Mouse (Mus musculus) urinary bladder, postnatal 4 days (tissue): ENCODE data around the gene Ift172.
A peak's percentile ranks its signal among the peaks of the same experiment; 100 is the strongest.

Experiments
- DNase-seq, 2 experiments: peaks; one replicate each; pipeline ENCODE4 v3.0.0; 2021 to 2022; ENCODE audit warnings: low spot score in 2 of 2

Gene Ift172

DNA sequence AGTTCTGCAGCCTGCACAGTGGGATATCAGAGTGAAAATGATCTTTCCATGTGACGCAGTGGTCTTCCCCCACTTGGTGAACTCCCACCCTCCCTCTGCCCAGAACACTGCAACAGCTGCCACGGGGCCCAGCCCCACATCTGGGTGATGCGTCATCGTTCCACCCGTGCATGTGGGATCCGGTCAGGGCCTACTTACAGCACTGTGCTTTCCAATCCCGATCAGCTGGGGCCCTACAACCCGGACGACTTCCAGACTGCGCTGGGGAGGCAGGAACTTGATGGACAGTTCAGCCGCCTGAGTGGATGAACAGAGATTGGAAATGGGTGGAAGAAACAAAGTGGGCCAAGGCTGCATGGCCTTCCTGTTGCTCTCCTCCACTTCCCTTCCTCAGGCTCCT lies 33.3 kb downstream of the Ift172 start:
- no peak for DNase-seq

DNA sequence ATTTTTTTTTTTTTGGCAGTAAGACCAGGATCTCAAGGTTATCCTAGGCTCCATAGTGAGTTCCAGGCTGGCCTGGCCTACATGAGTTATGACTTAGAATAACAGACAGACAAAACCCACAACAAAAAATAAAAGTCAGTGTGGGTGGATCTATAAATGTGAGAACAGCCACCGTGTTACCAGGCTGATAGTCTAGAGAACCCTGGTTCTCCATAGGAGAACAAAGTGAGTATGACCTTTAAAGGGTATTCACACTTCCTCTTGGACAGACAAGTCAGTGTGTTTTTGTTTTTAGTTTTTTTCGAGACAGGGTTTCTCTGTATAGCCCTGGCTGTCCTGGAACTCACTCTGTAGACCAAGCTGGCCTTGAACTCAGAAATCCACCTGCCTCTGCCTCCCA lies 34.9 kb downstream of the Ift172 start:
- DNase-seq = no peak

DNA sequence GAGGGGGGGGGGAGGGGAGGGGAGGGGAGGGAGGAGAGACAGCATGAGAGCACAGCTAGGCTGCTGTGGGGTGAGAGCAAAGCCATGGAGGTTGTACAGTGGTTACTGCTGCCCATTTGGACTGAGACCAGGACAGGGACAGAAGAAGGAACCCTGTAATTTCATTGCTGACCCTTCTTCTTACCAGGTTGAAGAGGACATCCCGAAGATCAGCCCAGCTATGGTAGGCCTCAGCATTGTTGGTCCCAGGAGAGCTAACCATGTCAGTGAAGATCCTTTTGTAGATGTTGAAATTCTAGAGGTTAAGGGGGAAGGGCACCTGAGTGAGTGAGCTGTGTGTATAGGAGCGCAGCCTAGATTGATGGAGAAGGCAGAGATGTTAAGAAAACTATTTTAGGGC lies 35.5 kb downstream of the Ift172 start:
- no peak for DNase-seq

DNA sequence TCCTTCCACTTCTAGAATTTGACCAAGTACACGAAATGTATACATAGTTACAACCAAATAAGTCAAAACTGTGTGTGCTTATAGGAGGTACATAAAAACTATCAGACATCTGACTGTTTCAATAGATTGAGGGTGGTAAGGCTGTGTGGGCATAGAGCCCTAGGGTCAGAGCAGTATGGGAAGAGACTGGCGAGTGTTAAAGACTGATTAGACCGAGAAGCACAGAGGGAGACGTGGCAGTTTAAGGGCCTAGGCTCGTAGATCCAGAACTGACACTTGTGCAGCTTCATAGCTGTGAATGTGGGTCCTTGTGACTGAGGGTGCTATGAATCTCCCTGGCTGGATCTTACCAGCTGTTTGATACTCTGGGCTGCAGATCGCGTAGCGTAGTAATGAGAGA lies 36.0 kb downstream of the Ift172 start:
- no peak for DNase-seq

DNA sequence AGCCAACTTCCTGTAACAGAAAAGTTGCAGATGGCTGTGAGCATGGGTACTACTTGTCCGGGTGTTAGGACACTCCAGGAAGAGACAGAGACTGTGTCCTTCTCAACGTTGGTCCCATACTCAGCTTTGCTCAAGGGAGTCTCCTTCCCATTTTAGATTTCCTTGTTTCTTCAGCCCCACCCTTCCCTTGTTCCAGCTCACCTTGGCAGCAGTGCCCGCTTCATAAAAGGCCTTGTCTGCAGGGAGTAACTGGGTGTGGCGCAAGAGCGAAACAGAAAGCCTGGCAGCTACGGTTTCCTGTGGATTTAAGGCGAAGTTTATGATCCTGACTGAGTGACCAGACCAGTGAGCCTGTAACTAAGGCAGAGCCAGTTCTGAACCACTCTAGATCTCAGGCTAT lies 36.5 kb downstream of the Ift172 start:
- DNase-seq = no peak

DNA sequence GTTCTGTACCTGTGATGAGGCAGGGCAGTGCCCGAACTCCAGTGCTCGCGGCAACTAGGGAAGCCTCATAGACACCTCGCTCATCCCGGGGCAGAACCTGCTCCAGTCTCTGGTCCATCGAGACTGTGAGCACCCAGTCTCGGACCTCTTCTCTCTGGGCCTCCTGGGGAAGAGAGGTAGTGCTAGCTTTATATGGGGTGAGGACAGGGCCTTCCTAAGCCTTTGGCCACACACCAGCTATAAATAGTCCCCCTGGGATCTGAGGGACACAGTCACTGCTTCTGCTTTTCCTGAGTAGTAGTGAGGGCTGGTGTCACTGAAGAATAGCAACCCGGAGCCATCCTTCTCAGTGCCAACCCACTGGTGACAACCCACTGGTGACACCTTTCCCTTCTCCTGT lies 37.1 kb downstream of the Ift172 start:
- no peak for DNase-seq

DNA sequence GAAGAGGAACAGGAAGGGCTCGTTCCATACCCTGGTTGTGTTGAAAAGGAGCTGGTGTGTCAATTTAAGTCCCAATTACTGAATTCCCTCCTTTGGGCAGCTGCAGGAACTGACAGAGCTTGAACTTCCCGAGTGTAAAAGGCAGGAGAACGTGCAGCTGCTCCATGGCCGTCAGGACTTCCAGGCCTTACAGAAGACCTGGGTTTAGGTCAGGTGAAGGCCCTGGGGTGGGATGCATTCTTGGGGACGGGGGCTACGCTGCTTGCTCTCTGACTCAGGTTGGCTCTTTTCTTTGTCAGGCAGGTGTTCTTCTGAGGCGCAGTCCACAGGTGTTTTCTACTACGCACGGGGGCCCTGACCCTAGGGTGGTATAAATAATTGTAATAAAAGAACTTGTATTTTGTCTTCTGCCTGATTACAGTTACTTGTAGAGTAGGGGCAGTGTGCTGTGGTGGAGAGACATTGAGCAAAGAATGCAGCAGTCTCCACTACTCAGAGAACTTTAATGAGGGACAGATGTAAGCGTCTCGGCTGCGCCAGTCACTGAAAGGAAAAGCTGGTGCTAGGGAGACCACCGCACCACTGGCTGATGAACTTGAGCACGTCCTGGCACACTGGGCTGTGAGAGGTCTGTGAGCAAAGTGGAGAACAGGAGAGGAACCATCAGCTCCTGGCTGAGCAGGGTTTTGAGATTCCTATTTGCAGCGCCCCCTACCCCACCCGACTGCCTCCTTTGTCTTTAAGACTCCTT lies 37.9 kb downstream of the Ift172 start:
- DNase-seq = no peak

DNA sequence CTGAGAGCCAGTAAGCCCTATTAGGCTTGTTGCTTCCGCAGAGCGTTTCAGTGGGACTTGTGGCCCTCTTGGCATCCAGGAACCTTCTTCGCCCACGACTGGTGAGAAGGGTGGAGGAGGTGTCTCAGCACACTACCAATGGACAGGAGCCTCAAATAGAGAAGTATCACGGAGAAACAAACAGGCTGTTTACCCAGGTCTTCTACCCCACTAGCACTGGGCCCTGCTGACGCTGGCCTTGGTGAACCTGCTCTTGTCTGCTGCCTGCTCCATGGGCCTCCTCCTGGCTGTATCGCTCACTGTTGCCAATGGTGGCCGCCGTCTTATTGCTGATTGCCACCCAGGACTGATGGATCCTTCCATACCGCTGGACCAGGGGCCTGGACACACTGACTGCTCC lies 38.8 kb downstream of the Ift172 start:
- no peak for DNase-seq

DNA sequence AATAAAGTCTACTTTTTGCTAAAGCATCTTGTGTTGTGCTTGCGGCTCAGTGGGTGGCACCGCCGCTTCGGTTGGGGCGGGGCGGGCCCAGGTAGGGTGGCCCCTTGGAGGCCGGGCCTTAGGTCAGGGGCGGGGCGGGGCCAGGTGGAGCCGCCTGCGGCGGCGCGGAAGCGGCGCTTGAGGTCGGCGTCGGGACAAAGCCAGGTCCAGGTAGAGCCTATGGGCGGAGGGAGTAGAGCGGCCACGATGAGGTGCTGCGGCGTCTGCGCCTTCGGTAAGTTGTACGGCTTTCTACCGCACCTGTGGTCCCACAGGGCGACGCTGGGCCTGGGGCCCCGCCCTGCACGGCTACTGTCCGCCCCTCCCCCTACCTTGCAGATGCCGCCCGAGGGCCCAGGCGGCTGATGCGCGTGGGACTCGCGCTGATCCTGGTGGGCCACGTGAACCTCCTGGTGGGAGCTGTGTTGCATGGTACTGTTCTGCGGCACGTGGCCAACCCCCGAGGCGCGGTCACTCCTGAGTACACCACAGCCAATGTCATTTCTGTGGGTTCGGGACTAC lies 39.3 kb downstream of the Ift172 start, which contains the start of gene Krtcap3:
TSS of gene Krtcap3 (plus strand) at position 151 of the 561 bp plus-strand sequence.
- peak in 1 of 2 experiments; percentile 64 for DNase-seq

DNA sequence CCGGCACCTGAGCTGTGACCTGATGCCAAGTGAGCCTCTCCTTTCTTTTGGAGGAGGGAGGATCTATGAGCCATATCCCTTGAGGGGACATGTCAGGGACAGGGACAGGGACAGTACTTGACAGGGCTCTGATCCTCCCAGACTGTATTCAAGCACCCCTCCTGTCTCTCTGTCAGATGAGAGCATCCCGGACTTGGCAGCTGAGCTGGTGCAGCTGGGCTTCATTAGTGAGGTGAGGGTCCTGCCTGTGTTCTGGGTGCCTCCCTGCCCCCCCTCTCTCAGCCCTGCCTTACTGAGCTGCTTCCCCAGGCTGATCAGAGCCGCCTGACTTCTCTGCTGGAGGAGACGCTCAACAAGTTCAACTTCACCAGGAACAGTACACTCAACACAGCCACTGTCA lies 40.2 kb downstream of the Ift172 start:
- no peak for DNase-seq

DNA sequence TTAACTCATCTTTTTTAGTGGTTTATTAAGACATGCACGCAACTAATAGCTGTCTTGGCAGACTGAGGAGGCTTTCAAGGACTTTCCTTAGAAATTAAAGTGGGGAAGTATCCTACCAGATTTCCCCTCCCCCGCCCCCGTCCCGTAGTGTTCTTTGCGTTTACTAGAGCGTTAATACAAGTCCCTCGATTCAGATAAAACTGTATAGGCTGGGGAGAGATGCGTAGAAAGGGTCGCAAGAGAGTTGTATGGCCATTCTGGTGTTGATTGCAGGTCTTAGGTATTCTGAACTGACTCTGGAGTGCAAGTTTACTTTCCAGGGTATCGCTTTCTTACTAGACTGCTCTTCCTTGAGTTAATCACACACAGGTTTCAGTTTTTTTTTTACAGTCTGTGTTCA lies 48.7 kb downstream of the Ift172 start:
- DNase-seq = no peak

DNA sequence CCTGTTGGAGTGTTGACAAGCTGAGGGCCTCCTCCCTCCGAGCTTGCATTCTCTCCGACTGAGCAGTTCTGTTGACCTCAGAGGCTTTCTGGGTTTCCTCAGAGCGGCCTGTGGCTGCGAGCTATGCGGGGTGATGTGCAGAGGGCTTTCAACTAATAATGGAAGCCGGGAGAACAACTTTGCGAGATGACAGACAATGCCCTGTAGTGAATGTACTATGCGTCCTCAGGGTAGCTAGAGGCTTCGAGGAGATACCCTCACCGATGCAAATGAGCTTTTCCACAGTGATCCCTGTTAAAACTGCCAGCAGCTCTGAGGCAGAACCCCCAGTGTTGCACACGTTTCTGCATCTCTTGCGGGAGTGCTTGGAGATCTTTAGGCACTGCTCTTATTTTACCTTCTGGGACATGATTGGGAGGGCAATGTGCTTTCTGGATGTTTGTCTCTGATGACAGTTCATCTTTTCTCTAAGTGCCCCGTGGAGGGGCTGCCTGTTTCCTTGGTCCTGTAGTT lies 49.3 kb downstream of the Ift172 start:
- no peak for DNase-seq

DNA sequence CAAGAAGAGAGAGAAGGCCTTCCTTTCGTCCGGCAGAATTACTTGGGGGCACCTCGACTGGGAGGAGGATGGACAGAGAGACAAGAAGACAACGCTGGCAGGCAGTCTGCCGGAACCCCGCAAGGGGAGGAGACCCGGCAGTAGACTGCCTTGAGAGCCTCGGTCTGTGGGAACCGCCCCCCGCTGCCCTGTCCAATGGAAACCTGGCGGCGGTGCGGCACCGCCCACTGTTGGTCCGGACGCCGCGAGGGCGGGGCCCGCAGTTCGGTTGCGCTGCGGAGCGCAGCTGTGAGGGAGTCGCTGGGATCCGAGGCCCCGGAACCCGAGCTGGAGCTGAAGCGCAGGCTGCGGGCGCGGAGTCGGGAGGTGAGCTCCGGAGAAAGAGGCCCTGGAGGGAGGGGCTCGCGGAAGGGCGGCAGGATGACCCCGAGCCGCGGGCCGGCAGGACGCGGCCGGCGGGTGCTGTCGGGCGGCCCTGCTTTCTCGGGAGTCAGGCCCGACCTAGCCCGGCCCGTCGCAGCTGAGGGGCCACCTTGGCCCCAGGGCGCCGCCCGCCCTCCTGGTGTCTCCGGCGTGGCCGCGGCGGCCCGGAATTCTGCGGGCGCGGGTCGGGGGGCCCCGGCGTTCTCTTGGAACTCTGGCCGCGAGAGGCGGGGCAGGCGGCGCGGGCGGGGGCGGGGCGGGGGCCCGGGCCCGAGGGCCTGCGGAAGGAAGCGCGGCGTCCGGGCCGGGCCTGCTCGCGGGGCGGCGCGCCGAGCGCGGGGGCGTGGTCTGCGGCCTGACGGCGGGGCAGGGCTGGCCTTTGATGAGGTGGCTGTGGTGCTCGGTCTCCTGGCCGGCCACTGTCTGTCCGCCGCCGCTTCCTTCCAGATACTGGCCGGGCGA lies 50.0 kb downstream of the Ift172 start, which contains the start of the genes Nrbp1 and Gm9970:
TSS of gene Nrbp1 (plus strand) at position 228 of the 885 bp plus-strand sequence.
TSS of gene Gm9970 (minus strand) at position 596 of the 885 bp plus-strand sequence.
- peak; percentile 95 for DNase-seq

DNA sequence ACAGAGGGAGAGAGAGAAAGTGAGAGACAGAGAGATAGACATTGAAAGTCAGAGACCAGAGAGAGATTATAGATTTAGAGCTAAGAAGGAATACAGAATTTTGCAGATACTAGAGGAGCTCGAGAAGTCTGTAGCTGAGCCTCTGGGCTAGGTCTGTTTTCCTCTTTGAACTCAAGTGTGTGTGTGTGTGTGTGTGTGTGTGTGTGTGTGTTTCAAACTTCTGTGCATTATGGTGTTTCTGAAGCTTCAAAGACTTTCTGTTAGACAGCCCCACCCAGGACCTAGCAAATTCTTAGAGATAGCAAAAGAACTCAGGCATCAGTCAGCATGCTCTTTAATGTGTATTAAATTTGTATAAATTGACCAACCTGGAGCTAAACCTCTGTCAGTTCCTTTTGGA lies 64.3 kb downstream of the Ift172 start:
- DNase-seq = no peak

DNA sequence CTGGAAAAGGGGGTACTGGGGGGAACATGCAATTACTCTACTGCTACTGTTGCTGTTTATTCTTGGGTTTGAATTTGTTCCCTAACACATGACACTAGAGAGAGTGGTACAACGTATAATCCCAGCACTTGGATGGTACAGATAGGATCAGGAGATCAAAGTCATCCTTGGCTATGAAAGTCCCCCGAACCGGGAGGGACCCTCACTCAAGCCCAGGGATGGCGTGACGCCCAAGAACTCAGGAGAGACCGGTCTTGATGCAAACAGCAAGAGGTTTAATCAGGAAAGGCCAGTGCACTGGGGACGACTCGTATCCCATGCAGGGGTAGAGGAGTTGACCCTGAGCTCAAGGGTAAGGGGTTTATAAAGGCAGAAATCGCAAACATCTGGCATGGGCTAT lies 68.2 kb downstream of the Ift172 start:
- DNase-seq = no peak

DNA sequence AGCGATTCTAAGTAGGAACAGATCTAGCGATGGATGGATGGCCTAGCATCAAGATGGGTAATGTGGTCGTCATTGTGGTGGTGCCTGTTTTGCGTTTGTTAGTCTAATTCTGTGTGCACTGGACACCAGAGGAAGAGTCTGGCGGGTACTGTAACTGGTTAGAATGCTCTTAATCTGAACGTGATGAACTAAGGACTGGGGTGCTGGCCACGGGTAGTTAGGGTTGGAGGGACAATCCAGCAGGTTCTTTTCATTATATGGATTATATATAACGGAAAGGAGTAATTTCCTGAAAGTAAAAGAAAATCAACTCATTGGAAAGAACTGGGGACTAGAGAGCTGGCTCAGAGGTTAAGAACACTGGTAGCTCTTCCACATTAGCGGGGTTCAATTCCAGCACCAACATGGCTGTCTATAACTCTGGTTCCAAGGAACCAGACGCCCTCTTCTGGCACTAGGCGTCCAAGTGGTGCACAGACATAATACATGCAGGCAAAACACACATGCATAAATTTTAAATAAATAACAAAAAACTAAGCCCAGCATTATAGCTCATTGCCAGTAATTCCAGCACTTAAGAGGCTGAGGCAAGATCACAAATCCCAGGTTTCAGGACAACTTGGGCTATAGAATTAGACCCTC lies 69.5 kb downstream of the Ift172 start:
- DNase-seq = no peak

DNA sequence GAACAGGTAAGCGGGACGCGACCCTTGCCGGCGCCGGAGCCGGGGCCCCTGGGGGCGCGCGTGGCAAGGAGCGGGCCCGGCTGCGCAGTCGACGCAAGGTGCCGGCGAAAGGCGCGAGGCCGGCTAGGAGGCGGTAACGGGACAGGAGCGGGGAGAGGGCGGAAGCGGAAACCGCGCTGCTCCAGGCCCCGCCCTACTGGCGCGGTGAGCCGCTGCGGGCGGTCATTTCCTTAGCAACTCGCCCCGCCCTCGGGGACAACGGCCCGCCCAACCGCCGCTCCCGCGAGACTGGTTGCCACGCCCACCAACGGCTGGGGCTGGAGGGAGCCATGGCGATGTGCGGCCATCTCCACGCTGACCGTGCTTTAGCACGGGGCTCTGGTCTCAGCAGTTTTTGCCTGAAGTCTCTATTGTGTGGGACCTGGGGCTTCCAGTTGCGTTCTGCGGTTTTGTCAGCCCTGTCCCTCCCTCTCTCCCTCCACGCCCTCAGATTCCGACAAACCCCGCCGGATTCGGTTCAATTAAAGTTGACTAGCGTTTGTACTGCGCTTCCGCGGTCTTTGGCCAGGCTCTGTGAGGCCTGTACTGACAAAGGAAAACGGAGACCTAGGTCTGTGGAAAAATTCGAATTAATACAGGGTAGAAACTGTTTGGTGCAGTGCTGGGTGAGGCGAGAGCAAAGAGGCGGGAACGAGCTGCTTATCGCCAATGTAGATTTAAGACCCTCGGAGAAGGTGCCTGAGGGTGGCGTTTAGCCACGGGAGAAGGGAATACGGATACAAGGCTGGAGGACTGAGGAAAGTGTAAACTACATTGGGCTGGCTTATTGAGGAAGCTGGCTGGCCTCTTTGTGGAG lies 70.2 kb downstream of the Ift172 start, which contains the start of gene Ppm1g:
TSS of gene Ppm1g (minus strand) at position 240 of the 856 bp plus-strand sequence.
- peak; percentile 97 to 99 for DNase-seq

DNA sequence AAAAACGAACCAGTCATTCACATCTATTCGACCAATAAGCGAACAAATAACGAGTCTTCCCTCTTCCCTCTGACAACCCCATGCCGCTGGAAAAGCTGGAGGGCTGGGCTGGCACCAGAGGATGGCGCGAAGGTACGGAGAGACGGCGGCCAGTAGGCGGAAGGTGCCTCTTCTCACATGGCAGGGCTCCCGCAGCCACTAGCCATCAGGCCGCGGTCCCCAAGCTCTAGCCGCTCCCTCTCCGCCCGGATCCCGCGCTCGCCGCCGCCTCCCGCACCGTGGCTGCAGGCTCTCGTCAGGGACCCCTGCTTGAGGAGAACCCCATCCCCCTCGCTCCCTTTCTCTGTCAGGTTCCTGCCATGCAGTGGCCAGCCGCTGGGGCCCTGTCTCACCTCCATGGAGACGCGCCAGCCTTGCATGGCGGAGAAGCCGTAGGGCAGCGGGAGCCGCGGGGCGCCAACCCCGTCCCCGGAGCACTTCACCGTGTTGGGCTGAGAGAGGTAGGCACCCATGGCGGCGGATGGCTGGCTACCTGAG lies 70.9 kb downstream of the Ift172 start:
- peak in 1 of 2 experiments; percentile 49 for DNase-seq

DNA sequence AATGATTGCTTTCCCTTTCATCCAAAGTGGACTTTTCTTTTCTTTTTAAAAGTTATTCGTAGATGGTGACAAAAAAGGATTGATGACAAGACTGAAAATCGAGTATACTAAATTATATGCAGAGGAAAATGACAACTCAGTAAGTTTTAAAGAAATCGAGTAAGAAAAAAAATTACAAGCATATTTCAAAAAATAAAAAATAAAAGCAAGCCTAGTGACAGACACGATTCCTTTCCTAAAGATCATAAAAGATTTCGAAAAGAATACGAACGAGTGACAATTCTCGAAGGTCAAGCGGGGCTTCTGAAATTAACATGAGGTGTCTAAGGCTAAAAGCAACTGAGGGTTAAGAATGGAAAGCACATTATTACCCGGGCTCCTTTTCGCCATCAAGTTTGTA lies 71.4 kb downstream of the Ift172 start:
- DNase-seq = no peak

DNA sequence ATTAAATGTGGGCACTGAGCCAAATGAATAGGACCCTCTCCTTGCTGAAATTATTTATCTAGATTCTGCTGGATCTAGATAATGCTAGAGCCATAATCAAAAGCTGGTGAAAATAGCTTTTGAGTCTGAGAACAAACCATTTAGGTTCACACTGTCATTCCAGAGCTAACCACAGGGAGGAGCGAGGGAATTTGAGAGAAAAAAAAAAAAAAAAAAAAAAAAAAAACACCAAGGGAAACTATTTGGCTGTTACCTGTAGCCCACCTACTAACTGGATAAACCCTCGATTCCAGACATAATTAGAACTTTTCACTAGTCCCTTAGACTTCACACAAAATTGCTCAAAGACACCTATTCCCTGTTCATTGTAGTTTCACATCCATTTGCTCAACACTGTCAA lies 71.8 kb downstream of the Ift172 start:
- DNase-seq = no peak
